Mouse (Mus musculus): Measurements from ENCODE around the gene Rarg.
"Not testable (repeated sequence)": the region's sequence is repeated elsewhere in the genome, so short reads cannot be mapped to it uniquely, and the experiment has no call there.

Gene Rarg

GRCm38 (mm10) chr15:102235371-102236027, 21.8 kb downstream of the Rarg start:
- peak; percentile 65 to 72 for DNase-seq

- DNase-seq, result peak in 1 of 2 experiments; percentile 29
These were observed 23.4 kb downstream of the Rarg start for GRCm38 (mm10) chr15:102233896-102234295.

GRCm38 (mm10) chr15:102232764-102233163, 24.6 kb downstream of the Rarg start:
- DNase-seq, result no peak

- peak in 1 of 2 experiments; percentile 58 for DNase-seq
These were observed 25.6 kb downstream of the Rarg start, which contains the start of gene Itgb7 for GRCm38 (mm10) chr15:102231748-102232147. Itgb7 (minus strand) TSS chr15:102231944.

- DNase-seq, result no peak
These were observed 26.7 kb downstream of the Rarg start for GRCm38 (mm10) chr15:102230408-102231321.

GRCm38 (mm10) chr15:102225619-102226018, 31.7 kb downstream of the Rarg start:
- not testable (repeated sequence) for DNase-seq

GRCm38 (mm10) chr15:102224992-102225617, 32.2 kb downstream of the Rarg start:
- peak in 1 of 2 experiments; percentile 41 for DNase-seq

GRCm38 (mm10) chr15:102224186-102224991, 32.9 kb downstream of the Rarg start:
- peak; percentile 80 to 86 for DNase-seq

- DNase-seq, result no peak
These were observed 34.9 kb downstream of the Rarg start for GRCm38 (mm10) chr15:102222386-102222785.

- no peak for DNase-seq
These were observed 40.0 kb downstream of the Rarg start for GRCm38 (mm10) chr15:102217325-102217724.

GRCm38 (mm10) chr15:102216459-102217228, 40.7 kb downstream of the Rarg start:
- DNase-seq, result no peak

- no peak for DNase-seq
These were observed 41.7 kb downstream of the Rarg start for GRCm38 (mm10) chr15:102215624-102216023.

GRCm38 (mm10) chr15:102214132-102214531, 43.2 kb downstream of the Rarg start:
- no peak for DNase-seq

GRCm38 (mm10) chr15:102211895-102212294, 45.4 kb downstream of the Rarg start:
- DNase-seq, result no peak

GRCm38 (mm10) chr15:102210816-102211215, 46.5 kb downstream of the Rarg start:
- DNase-seq, result no peak

- no peak for DNase-seq
These were observed 48.2 kb downstream of the Rarg start for GRCm38 (mm10) chr15:102209114-102209513.

GRCm38 (mm10) chr15:102208092-102208561, 49.2 kb downstream of the Rarg start:
- no peak for DNase-seq

GRCm38 (mm10) chr15:102207351-102207750, 50.0 kb downstream of the Rarg start:
- DNase-seq, result no peak

- no peak for DNase-seq
These were observed 51.5 kb downstream of the Rarg start for GRCm38 (mm10) chr15:102205779-102206178.

GRCm38 (mm10) chr15:102204674-102205505, 52.4 kb downstream of the Rarg start, which contains the start of gene Csad:
Csad (minus strand) TSS chr15:102204724.
- no peak for DNase-seq

Measured in lung, adult 18-20 months (tissue).